Mouse (Mus musculus): ENCODE data around the gene Aire.

DNA sequence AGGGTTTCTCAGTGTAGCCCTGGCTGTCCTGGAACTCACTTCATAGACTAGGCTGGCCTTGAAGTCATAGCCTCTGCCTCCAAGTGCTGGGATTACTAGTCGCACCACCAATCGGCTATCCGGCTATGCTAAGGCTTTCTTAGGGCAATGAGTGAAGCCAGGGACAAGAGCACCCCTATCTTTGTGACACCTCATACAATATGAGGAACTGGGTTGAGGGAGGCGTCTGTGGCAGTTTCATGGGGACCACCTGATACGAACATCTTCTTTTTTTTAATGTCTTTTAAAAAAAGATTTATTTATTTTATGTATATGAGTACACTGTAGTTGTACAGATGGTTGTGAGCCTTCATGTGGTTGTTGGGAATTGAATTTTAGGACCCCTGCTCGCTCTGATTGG, 42.3 kb upstream of the Aire start:
- no peak for TF ChIP-seq CTCF (IDR thresholded peaks at IDR 0.05; ENCODE audit: low read depth, low read length)
- TF ChIP-seq POLR2A (IDR thresholded peaks at IDR 0.05; ENCODE audit: borderline replicate concordance, low read depth, low read length) = no peak
